Mouse (Mus musculus) layer of hippocampus, adult 11-12 months (tissue): Measurements from ENCODE around the gene Procr.

ENCODE experiments used
- DNase-seq: peaks from one replicate; pipeline ENCODE4 v3.0.0; 2022; ENCODE audit warnings: low spot score

The Procr gene

DNA sequence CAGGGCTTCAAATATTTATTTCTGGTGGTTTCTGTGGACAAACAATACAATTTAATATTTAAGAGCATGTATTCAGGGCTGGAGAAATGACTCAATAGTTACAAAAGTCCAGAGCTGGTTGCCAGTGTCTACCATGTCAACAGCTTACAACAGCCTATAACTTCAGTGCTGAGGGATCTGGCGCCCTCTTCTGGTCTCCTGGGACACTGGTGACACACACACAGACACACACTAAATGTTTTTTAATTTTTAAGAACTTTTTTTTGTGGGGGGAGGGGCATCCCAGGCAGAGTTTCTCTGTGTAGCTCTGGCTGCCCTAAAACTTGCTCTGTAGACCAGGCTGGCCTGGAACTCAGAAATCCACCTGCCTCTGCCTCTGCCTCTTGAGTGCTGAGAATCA, 4.8 kb downstream of the Procr start:
- peak; percentile 45 for DNase-seq

DNA sequence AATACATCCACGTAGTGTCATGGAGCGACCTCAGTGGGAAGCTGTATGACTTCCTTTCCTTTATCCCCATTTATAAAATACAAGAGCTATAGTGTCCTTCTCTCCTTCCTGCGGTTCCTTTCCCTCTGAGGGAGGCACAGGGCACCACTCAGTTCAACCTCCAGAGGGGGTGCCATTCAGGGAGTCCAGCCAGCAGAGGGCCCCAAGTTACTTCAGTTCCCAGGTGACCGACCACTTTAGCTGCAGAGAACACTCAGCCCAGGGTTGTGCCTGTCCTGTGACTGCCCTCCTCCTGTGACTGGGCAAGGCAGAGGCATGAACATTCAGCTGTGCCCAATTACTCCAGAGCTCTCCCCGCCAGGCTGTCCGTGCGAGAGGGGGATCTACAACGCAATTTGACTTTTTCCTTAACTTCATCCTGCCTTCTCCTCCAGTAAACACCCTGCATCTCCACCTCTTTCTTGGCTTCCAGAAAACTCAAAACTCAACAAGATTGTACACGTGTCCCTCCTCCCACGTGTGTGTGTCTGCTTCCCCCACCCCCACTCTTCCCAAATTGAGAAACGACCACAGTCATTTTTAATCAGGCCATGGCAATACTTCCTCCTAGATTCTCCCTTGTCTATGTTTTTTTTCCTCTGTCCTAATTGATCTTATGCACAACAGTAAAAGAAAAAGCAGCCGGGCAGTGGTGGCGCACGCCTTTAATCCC, 6.1 kb downstream of the Procr start:
- no peak for DNase-seq

DNA sequence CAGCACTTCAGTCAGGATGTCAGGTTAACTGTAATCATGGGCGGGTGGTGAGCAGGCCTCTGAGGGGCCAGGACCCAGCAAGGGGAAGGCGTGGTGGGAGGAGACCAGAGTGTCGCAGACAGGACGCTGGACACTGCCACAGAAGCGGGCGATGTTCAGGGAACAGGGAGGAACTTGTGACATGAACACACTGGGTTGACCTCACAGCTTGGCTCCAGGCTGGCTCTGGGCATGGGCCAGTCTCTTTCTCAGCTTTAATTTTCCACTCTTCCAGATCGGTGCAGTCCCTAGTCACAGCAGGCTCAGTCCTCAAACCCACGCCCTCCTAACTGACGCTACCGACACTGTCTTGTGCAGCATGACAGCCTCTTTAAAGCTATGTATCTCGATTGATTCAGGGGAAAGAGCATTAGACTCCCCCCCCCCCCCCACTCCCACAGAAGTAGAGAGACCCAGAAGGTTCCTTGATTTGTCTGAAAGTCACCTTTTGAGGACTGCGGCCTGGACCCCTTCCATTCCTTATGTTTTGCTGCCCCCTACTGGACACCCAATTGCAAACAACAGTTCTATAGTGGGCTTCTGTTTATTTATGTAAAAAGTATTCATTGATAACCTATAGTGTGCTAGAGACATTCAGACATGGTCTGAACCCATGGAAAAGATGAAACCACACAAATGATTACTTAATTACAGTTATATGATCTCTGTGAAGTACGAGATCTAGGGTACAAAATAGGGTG, 13.9 kb downstream of the Procr start:
- peak; percentile 63 for DNase-seq

DNA sequence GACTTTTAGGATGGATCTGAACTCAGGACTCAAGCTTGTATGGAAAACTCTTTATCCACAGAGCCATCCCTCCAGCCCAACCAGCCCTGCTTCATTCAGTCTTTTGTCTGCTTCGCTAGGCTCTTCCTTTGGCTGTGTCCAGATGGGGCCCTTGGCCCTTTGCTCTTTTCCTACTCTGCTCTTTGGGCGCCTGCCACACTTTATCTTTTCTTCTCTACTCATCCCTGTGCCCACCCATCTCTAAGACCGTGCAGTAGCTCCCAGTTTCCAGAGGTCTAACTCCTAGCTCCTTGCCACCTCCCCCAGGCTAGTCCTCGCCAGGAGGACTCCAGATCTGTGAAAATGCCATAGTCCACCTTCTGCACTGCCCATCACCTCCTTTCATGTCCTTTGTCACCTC, 22.7 kb downstream of the Procr start:
- DNase-seq = no peak

DNA sequence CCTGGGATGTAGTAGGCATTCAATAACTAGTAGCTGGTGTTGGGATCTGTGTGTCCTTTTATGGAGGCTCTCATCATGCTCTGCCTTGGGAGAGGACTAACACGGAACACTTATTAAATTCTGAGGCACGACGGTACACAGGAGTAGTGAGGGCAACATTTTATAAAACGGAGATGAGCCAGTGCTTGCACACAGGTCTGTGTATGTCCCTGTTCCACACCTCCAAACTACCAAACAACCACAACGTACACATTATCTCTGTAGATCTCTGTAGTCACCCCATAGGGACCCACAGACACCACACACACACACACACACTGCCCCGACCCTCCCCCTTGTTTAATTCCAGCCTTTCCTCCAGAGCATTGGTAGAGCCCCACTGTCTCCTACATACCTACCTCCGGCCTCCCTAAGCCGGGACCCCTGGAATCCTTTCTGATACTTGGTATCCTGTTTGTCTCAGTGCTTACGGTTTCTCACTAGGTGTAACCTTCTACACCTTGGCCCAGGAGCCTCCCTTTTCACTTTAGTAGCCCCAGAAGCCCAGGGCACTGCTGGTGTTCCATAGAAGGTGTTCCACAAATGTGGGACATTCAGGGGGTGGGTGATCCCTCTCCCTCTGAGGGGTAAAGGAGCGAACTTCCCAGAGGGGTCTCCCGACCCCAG, 23.5 kb downstream of the Procr start:
- DNase-seq = no peak

DNA sequence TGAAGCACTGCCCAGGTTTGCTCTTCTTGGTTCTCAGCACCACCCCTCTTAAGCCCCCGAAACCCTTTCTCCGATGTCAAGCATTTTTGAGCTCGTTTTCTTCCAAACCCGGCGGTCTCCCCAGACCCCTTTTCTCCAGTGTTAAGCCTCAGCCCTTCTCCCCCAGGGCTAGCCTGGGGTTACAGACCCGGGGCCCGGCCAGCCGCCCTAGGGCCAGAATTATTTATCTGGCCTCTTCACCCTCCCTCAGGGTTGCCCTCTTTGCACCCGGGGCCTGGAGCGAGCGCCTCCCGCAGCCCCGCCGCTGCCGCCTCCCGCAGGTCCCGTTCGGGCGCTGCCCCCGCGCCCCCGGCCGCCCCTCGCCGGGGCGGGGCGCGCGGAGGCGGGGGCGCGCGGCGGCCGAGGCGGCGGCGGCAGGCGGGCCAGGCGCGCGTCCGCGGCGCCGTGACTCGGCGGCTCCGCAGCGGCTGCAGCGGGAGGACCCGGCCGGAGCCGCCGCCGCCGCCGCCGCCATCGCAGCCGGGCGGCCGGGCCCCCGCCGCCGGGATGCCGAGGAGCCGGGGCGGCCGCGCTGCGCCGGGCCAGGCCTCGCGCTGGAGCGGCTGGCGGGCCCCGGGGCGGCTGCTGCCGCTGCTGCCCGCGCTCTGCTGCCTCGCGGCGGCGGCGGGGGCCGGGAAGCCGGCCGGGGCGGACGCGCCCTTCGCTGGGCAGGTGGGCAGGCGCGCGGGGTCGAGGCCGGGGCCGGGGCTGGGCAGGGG, 24.2 kb downstream of the Procr start, which contains the start of gene Mmp24:
Gene Mmp24, plus strand, starts transcription at position 416 of the 758 bp plus-strand sequence.
- no peak for DNase-seq

DNA sequence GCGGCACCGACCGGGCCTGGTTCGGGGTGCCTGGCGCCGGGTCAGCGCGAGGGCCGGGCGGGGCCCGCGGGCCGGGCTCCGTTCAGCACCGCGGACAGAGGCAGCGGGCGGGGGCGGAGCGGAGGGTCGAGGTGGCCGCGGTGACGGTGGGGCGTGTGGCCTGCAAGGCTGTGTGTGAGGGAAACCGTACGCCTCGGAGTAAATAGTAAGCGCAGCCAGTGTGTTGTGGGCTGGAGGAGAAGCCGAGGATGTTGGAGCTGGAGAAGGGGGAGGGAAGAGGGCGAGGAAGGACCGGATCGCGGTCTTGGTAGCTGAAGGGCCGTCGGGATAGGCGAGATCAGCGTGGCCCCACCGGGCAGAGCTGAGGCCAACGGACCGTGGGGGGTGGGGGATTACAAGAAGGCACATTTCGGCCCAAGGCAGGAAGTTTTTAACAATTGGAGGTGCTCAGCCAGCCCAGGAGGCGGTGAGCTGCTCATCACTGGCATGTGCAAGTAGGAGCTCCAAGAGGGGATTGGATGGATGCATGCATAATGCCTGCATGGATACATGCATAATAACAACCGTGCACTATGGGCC, 24.9 kb downstream of the Procr start:
- DNase-seq = peak; percentile 22

DNA sequence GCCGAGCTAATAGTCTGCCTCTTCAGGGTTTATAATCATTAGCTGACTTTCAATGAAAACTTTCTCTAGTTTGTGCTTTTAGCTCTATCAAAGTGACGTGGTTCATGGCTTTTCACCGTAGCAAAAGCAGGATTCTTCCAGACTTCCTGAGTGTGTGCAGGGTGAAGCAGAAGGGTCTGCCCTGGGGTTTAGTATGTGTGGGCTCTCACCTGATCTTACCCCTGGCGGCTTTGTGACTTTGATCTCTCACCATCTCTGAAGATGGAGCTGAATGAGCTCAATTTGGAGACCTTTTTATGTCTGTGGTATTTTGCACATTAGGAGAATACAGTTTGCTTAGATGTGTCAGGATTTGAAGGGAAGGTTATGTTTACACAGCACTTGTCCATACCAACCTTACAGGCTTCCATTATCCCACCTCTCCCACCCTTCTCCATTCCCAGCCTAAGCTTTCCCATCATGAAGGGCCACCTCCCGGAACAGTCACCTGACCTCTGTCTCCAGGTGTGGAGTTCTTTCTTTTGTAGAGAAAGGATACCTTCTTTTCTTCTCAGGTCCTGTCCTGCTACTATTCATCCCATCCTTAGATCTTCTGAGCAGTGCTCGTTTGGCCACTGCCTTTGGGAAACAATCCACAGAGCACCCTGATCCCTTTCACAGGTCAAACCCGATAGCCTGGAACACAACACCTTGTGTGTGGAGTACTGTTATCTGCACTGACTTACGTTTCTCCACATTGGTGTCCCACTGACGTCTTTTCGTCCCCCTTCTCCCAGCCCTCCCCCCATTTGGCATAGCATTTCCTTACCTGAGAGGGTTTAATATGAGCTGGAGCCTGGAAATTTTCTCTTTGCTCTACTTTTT, 26.1 kb downstream of the Procr start:
- DNase-seq = no peak

DNA sequence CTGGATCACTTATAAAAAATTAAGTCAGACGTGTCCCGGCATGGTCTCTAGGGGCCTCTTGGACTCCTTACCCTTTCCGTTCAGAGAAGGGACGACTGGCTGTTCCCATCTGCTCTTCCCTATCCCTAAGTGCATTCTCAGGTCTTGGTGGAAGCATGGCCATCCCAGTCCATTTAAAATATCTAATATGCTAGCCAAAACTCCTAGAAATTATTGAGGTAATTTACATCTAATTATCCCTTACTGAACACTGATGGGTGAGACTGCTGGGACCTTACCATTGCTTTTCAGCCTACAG, 26.7 kb downstream of the Procr start:
- DNase-seq = no peak

DNA sequence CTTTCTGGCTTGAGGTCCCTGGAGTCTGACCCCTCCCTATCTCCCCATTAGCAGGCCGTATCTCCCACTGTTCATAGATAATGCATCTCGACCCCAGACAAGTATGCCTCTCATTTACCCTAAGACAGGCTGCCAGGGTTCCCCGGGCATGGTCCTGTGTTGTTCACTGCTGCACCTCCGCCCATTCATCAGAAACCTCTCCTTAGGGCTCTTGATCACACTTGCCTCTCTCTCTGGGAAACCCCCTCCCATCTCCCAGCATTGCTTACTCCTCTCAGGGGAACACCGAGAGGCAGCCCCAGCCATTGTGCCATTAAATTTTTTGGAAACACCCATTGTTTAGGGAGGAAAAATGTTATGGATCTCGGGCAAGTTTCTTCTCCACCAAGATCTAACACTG, 27.1 kb downstream of the Procr start:
- DNase-seq = no peak

DNA sequence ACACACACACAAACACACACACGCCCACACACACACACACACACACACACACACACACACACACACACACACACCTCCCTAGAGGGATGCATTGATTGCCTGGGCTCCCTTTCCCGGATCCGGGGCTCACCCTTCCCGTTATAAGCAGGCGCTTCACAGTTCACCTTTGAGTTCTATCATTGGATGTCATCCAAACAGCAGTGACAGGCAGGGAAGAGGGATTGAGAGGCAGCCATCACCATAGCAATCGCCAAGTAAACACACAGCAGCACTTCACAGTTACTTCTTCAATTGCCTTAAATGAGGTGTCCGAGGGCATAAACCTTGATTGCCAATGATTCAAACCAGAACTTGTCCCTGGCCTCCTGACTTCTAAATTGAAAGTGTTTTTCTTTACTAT, 28.1 kb downstream of the Procr start:
- no peak for DNase-seq

DNA sequence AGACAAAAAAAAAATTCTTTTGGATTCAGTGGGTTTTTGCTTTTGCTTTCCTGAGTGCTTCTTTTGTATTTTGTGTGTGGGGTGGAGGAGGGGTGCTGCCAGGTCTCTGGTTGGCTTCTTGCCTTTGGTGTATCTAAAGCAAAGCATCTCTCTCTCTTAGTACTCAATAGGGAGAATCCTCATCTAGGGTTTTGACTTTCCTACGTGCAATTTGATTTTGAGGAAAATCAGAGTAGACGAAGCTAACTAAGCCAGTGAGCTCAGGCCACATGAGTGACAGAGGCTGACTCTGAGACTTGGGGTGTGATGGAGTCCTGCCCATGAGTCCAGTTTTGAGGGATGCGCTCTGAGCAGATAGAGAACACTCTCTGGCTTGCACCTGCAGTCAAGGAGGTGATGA, 28.6 kb downstream of the Procr start:
- DNase-seq = no peak

DNA sequence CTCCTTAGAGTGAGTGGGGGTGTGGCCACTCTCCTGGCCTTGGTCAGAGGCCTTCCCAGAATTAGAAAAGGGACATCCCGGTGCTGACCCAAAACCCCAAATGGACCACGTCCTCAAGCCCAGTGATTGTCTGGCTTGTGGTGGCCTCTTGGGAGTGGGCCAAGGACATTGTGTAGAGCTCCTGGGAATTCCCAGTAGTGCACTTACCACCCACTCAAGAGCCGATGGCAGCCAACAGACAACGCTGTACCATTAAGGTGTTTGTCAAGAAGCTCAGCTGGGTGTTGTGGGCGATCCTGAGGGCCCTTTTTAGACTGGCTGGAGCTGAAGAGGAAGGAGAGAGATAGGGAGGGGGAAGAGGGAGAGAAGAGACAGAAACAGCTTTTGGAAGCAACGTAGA, 33.6 kb downstream of the Procr start:
- DNase-seq = no peak

DNA sequence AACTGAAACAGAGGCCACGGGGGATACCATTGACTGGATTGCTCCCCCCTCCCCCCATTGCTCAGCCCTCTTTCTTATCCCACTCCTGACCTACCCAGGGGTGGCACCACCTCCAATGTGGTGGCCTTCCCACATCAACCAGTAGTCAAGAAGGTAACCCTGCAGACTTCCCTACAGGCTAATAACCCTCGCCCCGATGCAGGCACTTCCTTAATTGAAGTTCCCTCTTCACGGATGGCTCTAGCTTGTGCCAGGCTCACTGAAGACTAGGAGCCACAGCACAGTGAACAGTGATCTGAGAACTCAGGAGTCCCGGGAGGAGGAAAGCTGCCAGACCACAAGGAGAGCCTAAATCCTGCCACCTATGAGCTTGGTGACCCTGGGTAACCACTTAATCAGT, 36.0 kb downstream of the Procr start:
- DNase-seq = no peak

DNA sequence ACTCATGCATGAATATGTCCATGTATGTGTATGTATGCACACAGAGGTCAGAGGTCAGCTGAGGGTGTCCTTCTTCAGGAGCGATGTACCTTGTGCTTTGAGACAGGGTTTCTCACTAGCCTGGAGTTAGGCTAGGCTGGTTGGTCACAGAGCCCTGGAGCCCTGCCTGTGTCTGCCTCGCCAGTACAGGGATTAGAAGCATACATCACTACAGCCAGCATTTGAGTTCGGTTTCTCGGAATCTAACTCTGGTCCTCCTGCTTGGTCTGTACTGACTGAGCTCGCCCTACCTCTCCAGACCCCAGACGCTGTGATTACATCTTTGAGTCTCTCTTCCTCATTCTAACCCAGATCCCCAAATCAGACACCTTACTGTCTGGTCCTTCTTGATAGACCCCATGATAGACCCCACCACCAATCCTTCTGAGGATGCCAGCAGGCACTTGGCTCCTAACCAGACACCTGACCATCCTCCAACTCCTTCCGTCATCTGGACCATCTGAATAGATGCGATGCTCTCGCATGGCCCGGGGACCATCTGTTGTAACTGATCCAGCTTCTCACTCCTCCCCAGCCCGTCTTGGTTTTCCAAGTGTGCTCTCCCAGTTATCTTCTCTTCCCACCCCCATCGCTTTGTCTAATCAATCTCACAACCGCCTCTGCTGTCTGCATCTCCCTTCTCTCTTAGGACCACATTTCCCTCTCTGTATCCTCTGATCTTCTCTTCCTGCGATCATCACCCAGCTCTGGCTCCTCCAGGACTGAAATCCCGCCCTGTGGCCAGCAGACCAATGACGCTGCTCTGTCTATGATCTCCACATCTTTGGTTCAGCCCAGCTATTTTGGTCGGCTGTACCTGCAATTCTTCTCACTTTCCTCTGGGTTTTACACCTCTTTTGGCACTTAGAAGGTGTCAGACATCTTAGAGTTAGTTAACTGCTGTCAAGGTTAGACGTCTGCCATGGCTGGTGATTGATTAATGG, 37.3 kb downstream of the Procr start:
- no peak for DNase-seq

DNA sequence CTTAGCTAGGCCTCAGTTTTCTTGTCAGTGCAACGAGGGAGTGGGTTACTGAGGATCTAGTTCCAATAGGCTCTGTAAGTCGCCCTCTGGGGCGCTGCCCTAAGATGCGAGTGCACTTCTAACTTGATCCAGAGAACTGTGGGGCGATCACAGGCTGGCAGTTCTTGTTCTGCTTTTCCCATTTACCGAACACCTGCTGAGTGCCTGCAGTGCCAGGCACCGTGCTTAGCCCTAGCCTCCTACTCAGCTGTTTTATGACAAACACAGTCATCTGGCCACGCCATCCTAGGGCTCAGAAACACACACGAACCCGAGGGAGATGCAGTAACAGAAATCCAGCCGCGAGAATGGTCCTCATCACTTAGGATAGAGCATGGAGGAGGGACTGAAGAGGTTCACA, 42.0 kb downstream of the Procr start:
- DNase-seq = no peak

DNA sequence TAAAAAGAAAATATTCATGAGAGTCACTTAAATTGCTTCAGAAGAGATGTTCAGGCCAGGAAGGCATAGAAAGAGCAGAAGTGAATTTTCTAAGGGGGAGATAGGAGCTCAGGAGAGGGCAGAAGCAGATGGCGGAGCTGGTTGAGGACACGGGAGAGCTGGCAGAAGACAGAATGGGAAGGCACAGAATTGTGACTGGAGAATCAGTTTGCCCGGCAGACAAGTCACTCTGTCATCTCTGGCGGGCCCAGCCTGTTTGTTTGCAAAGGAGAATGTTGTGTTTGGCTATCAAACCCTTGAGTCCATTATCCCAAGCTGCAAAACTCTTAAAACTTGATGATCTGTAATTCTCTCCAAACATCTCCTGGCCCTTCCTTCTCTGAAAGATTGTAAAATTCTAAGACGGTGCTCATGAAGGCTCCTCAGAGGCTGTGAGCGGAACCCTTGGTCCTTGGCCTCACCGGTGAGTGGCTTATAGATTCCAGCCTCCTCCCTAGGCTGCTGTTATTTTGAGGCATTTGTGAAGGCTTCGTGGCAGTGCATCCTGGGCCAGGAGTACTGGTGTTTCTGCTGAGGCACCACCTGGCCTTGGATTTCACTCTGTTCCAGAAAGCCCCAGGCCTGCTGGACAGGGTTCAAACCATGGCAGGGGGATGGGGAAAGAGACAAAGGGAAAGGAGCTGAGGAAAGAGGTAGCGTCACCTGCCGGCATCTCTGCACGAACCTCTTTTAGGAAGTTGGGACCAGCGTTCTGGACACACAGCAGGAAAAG, 43.9 kb downstream of the Procr start:
- no peak for DNase-seq

DNA sequence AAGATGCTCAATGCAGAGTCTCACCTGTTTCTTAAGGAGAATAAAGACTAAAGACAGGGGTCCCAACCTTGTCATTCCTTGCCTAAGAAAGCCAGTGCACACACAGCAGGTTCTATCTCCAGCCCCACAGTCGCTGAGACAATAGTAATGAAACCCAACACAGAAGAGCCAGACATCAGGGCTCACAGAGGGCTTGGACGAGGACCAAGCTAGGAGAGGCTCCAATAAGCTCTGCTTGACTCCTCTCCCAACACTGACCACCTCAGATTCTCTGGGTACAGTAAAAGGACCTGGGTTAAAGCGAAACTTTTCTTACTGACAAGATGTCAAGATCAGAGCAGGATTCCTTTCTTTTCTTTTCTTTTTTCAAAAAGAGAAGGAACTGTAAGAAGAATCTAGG, 47.7 kb downstream of the Procr start:
- no peak for DNase-seq

DNA sequence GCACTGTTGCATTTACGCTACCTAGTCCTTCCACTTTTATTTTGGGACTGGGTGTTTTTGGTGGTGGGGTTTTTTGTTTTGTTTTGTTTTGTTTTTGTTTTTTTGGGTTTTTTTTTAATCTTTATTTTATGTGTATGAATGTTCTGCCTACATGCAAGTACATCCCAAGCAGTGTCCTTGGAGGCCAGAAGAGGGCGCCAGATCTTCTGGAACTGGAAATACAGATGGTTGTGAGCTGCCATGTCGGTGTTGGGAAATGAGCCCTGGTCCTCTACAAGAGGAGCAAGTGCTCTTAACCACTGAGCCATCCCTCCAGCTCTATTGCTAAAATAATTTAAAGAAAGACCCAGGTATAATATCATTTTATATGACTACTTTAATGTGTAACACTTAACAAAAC, 51.8 kb downstream of the Procr start:
- no peak for DNase-seq
